Mouse (Mus musculus) CD4-positive helper T cell, adult 2 months (primary cell): ENCODE data around the gene Gm10198.

ENCODE experiments used
- DNase-seq: peaks from one replicate; pipeline ENCODE4 v3.0.0-alpha.2; 2012; ENCODE audit warnings: low read depth, missing footprints, low spot score

Gene Gm10198

DNA sequence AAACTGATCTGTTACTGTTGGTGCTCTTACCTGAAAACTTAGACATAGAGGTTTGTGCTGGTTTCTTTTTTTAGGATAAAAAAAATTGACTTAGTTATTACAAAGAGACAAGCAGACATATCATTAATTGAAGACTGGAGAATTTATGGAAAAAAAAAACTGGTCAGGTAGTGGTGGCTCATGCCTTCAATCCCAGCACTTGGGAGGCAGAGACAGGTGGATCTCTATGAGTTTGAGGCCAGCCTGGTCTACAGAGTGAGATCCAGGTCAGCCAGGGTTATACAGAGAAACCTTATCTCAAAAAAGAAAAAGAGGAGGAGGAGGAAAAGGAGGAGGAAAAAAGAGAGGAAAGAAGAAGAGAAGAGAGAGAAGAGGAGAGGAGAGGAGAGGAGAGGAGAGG, at the start of gene Gm10198:
Gm10198 (plus strand) TSS at position 301 of the 400 bp plus-strand sequence.
- no peak for DNase-seq

GRCm38 (mm10) chr13:111545286-111545685, 47.3 kb upstream of the Gm10198 start:
- no peak for DNase-seq

DNA sequence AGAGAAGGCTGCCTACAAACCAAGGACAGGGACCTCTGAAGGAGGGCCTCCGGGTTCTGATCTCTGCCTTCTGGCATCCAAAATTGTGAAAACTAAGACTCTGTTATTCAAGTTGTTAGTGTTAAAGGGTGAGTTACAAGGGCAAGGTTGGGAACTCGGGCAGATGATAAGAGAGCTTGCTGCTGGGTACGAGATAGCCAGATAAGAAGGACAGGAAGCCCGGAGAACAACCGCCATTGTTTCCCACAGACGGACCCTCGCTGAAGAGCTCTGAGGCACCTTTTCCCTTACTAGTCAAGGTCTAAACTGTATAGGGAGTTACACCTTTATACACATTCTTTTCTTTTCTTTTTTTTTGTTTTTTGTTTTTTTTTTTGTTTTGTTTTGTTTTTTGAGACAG, 39.8 kb upstream of the Gm10198 start:
- DNase-seq, result no peak

DNA sequence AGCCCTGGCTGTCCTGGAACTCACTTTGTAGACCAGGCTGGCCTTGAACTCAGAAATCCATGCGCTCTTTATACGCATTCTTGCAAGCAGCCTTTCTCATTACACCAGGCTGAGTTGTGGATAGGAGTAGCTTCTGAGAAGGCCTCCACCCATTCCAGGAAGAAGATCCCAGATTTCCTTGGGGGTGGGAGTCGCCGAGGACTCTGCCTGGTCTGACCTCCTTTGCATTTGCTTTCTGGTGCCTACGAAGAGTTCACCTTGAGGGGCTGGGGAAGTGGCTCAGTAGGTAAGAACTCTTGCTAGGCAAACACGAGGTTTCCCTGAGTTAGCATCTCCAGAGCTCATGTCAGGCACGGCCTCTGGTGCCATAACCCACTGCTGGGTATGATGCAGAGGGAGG, 39.4 kb upstream of the Gm10198 start:
- no peak for DNase-seq

GRCm38 (mm10) chr13:111553941-111554340, 38.6 kb upstream of the Gm10198 start:
- DNase-seq, result no peak

DNA sequence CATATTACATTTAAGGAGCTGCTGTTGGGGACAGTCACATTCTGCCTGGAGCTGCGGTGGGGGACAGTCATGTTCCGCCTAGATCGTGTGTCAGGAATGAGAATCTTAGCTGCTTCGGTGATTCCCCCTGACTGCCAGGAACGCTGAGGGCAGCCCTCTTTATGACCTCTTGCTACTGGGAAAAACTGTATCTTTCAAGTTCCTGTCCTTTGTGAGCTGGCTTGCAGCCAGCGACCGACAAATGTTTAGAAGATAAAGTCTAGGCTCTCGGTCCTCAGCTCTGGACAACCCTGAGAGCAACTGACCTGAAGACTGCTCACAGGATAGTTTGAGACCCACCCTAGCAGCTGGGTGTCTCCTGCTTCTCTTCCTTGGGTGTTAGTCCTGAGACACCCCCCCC, 37.3 kb upstream of the Gm10198 start:
- DNase-seq, result no peak

- no peak for DNase-seq
Observed at GRCm38 (mm10) chr13:111556375-111556774, 36.2 kb upstream of the Gm10198 start.

DNA sequence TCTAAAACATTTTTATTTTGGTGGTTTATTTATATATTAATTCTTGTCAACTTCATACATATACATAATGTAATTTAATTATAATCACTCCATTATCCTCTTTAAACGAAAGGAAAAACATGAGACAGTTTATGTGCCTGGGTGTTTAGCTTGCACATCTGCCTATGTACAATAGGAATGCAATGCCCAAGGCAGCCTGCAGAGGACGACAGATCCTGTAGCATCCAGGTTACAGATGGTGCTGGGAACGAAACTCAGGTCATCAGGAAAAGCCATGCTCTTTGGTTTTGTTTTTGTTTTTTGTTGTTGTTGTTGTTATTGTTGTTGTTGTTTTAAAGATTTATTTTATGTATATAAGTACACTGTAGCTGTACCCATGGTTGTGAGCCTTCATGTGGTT, 32.4 kb upstream of the Gm10198 start:
- no peak for DNase-seq

DNA sequence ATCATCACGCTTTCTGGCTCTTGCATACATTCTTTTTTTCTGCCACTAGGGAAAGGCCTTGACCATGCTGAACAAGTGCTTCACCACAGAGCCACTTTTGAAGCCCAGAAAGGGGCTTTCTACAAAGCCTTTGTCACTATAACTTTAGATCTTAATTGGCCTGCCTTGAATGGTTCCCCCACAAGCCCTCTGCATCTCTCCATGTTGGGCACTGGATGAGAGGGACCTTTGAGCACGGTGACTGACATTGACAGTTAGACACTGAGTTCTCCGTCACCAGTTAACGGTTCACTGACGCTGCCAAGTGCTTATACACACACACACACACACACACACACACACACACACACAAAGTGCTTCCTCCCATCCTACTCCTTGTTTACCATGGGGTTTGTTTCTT, 30.0 kb upstream of the Gm10198 start:
- no peak for DNase-seq

DNA sequence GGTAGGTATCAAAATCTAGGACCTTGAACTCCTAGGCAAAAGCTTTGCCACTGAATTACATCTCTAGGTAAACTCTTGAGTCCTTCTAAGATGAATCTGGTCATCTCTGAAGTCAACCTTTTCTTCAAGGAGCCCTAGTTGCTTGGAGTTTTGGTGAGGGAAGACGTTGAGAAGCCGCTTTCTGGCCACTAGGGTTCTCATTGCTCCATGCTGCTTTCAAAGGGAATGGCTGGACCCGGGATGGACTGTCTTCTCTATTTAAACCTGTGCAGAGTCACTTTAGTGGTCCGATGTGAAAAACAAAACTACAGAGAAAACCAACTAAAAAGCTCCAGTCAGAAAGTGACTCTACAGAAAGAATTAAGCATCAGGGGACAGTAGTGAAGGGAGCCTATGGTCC, 18.4 kb upstream of the Gm10198 start:
- DNase-seq, result no peak

GRCm38 (mm10) chr13:111577177-111577576, 15.4 kb upstream of the Gm10198 start:
- DNase-seq, result no peak

DNA sequence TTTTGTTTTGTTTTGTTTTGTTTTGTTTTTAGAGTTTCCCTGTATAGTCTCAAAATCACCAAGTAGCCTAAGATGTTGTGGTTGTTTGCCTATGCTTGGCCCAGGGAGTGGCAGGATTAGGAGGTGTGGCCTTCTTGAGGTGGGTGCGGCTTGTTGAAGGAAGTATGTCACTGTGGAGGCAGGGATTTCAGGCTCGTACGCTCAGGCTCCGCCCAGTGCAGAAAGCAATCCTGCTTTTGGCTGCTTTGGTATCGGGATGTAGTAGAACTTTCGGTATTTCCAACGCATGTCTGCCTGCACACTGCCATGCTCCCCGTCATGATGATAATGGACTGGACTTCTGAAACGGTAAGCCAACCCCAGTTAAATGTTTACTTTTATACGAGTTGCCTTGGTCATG, 12.5 kb upstream of the Gm10198 start:
- DNase-seq, result no peak

DNA sequence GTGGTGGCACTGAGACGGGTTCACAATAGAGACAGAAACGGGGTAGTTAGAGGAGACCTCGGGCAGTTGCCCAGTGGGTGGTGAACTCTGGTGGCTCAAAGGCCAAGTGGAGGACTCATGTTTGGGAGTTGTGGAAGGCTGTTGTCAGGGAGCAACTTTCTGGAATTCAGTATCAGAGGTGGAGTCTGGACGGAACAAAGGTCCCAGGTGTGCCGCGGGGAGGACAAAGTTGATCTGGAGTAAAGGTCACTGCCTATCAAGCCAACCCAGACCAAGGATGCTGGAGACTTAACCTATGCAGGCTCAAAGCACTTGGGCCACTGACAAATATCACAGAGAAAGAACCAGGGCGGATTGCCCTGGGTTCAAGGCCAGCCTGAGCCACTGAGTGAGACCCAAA, 5.5 kb downstream of the Gm10198 start:
- no peak for DNase-seq

- DNase-seq, result no peak
Observed at GRCm38 (mm10) chr13:111601383-111601782, 8.8 kb downstream of the Gm10198 start.

DNA sequence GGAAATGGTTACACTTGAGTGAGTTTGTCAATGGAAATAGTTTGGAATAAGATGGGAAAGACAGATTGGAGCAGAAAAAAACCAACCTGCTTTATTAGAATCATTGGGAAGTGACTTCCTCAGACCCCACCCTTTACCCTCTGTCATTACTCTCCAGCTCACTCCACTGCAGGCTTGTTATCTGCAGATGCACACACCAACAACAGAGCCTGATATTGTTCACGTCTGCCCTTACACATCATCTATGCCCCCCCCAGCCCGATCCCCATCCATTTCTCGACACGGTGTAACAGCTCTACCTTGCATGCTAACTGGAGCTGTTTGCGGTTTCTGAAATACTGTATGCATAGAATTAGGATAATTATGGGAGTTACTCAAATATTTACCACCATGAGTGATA, 12.2 kb downstream of the Gm10198 start:
- DNase-seq, result no peak

GRCm38 (mm10) chr13:111616168-111617125, 23.9 kb downstream of the Gm10198 start:
- DNase-seq, result no peak

DNA sequence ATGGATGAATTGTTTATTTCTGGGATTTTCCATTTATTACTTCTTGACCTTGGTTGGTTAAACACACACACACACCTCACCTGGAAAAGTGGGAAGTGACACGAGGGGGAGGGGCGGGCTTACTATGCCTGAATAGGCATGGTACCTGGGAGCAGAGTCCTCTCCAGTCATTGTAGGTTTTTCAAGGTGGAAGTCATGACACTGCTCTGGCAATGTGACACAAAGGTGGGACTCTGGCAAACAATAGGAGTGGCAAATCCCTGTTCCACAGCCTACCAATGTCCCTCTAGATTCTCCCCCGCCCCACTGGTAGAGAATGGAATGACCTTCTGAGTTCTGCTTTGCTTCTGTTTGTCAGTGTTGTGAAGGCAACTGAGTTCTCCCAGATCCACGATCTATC, 27.8 kb downstream of the Gm10198 start:
- no peak for DNase-seq

GRCm38 (mm10) chr13:111622425-111622824, 29.8 kb downstream of the Gm10198 start:
- DNase-seq, result no peak

GRCm38 (mm10) chr13:111623112-111623511, 30.5 kb downstream of the Gm10198 start:
- no peak for DNase-seq

DNA sequence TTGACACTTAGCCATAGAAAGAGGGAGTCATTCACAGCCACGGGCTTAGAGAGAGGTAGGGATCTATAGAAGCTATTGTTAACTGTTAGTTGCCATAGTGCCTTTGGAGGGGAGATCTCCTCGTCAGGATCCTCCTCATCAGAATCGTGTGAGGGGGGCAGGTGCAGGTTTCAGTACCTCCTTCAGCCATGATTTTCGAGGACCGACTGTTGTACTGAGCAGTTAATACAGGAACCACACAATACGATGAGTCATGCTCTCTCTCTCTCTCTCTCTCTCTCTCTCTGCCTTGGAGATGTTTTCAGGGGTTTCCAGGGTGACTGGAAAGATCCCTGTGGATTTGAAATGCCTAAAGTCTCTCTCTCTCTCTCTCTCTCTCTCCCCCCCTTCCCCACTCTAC, 31.5 kb downstream of the Gm10198 start:
- DNase-seq, result no peak

DNA sequence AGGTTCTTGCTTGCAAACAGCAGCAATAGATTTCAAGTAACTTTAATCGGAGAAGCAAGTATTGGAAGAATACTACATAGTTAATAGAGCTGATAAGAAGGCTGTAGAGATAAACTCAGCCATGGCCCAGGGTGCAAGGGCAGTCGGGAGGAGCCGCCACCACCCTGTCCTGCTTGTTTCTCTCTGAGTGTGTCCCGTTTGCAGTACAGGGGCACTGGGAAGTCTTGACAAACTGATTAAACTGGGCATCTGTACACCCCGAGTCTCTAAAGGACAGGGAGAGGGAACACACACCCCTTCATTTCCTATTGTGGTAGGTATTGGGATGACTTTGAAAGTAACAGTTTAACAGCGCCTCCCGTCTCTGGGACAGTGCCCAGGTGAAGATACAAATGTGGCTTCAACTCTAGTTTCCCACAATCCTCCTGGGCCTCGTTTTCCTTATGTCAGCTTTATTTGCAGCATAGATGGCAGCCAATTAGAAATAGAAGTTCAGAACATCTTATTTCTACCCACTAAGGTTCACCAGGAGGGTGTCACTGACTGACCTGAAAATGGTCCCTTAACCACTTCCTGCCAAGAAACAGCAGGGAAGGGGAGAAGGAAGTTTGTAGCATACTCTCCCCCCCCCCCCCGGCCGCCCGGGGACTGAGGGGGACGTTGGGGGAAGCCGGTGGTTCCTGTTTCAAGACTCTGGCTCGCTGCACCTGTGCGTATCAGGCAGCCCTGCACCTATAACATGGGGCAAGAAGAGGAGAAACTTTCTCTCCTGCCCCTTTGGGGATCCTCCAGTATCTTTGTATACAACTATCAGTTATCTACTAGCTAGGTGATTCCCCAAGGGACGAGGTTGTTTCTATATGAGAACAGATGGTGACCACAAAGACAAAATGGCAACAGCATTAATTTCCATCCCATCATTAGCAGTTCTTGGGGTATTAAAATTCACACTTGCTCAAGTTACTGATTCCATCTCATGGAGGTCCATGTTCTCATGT, 41.9 kb downstream of the Gm10198 start:
- DNase-seq, result peak; percentile 14

GRCm38 (mm10) chr13:111640319-111640718, 47.7 kb downstream of the Gm10198 start:
- DNase-seq, result no peak
